Mouse (Mus musculus) myocyte (in vitro differentiated cells): ENCODE data around the gene Nsrp1.

Source experiments
- E2F4 ChIP-seq: IDR thresholded peaks from one replicate; pipeline ENCODE4 v1.6.1; 2011; ENCODE audit warnings: mild to moderate bottlenecking, control low read depth, moderate library complexity; ENCODE audit not compliant: insufficient read depth
- MAX ChIP-seq: IDR thresholded peaks from one replicate; pipeline ENCODE4 v1.6.1; 2011; ENCODE audit warnings: low read depth, mild to moderate bottlenecking, control low read depth
- MYOD1 ChIP-seq, 3 experiments: IDR thresholded peaks; one replicate each; pipeline ENCODE4 v1.6.1; 2011; ENCODE audit warnings: control low read depth in 2 of 3, low read depth in 2 of 3, mild to moderate bottlenecking in 2 of 3, moderate library complexity in 1 of 3; ENCODE audit not compliant: insufficient read length in 2 of 3, control insufficient read depth in 1 of 3
- MYOG ChIP-seq, 3 experiments: IDR thresholded peaks; one replicate each; pipeline ENCODE4 v1.6.1; 2011; ENCODE audit warnings: control low read depth in 2 of 3, low read depth in 2 of 3, mild to moderate bottlenecking in 2 of 3; ENCODE audit not compliant: insufficient read length in 2 of 3, control insufficient read depth in 1 of 3, insufficient read depth in 1 of 3
- POLR2A ChIP-seq: IDR thresholded peaks from one replicate; pipeline ENCODE4 v1.6.1; 2011; ENCODE audit warnings: low read depth, mild to moderate bottlenecking, control low read depth, moderate library complexity; ENCODE audit not compliant: insufficient read length
- POLR2AphosphoS2 ChIP-seq: IDR thresholded peaks from one replicate; pipeline ENCODE4 v1.6.1; 2011; ENCODE audit warnings: low read depth, control low read depth; ENCODE audit not compliant: insufficient read length
- REST ChIP-seq: IDR thresholded peaks from one replicate; pipeline ENCODE4 v1.6.1; 2011; ENCODE audit warnings: mild to moderate bottlenecking, control low read depth, moderate library complexity; ENCODE audit not compliant: insufficient read depth, insufficient read length
- TCF12 ChIP-seq: IDR thresholded peaks from one replicate; pipeline ENCODE4 v1.6.1; 2011; ENCODE audit warnings: mild to moderate bottlenecking, control low read depth; ENCODE audit not compliant: poor library complexity, insufficient read depth, severe bottlenecking
- TCF3 ChIP-seq: IDR thresholded peaks from one replicate; pipeline ENCODE4 v1.6.1; 2011; ENCODE audit warnings: low read depth, control low read depth; ENCODE audit not compliant: insufficient read length
- USF1 ChIP-seq: IDR thresholded peaks from one replicate; pipeline ENCODE4 v1.6.1; 2011; ENCODE audit warnings: low read depth, mild to moderate bottlenecking, control low read depth, moderate library complexity

GRCm38 (mm10) chr11:77028157-77028556, 50.1 kb downstream of the Nsrp1 start:
- TF ChIP-seq POLR2A, result no peak
- no peak for TF ChIP-seq MAX
- no peak for TF ChIP-seq E2F4
- TF ChIP-seq POLR2AphosphoS2, result no peak
- TF ChIP-seq MYOD1 (IDR thresholded peaks at IDR 0.05; ENCODE audit: control insufficient read depth in 1 of 3, insufficient read length in 2 of 3, low read depth in 2 of 3), result no peak
- no peak for TF ChIP-seq USF1
- TF ChIP-seq TCF3, result no peak
- TF ChIP-seq REST, result no peak
- TF ChIP-seq TCF12, result no peak
- no peak for TF ChIP-seq MYOG (IDR thresholded peaks at IDR 0.05; ENCODE audit: control insufficient read depth in 1 of 3, insufficient read depth in 1 of 3, insufficient read length in 2 of 3, low read depth in 2 of 3)
